Mouse (Mus musculus) adipocyte (in vitro differentiated cells): ENCODE measurements at regions not wholly inside any gene's neighbourhood (a gene's known extent, or its start where the extent isn't known, plus 50 kb on each side); places are given as distances from the start of the nearest gene placed in this dataset.
A peak's percentile ranks its signal among the peaks of the same experiment; 100 is the strongest.
"Not testable (repeated sequence)": the region's sequence is repeated elsewhere in the genome, so short reads cannot be mapped to it uniquely, and the experiment has no call there.

Experiments
- DNase-seq: peaks from one replicate; pipeline ENCODE4 v3.0.0-alpha.2; 2016; ENCODE audit warnings: low spot score

- no peak for DNase-seq
Measured at GRCm38 (mm10) chr7:39596403-39596802, 78.8 kb downstream of the Zfp619 start.

- no peak for DNase-seq
Measured at GRCm38 (mm10) chr7:39613767-39614166, 96.2 kb downstream of the Zfp619 start.

GRCm38 (mm10) chr7:39615092-39615491, 97.5 kb downstream of the Zfp619 start:
- DNase-seq = no peak

GRCm38 (mm10) chr7:39621796-39622195, 104.2 kb downstream of the Zfp619 start:
- no peak for DNase-seq

- no peak for DNase-seq
Measured at GRCm38 (mm10) chr7:39632836-39633235, 115.3 kb downstream of the Zfp619 start.

- DNase-seq = no peak
Measured at GRCm38 (mm10) chr7:39642333-39642732, 124.8 kb downstream of the Zfp619 start.

- no peak for DNase-seq
Measured at GRCm38 (mm10) chr7:39643323-39643722, 125.8 kb downstream of the Zfp619 start.

GRCm38 (mm10) chr7:39650483-39651102, 133.0 kb downstream of the Zfp619 start:
- DNase-seq = no peak

- no peak for DNase-seq
Measured at GRCm38 (mm10) chr7:39654563-39655286, 137.2 kb downstream of the Zfp619 start.

GRCm38 (mm10) chr7:39655287-39655652, 137.7 kb downstream of the Zfp619 start:
- not testable (repeated sequence) for DNase-seq

GRCm38 (mm10) chr7:39655709-39656397, 138.3 kb downstream of the Zfp619 start:
- DNase-seq = no peak

- no peak for DNase-seq
Measured at GRCm38 (mm10) chr7:39659597-39659996, 142.0 kb downstream of the Zfp619 start.

GRCm38 (mm10) chr7:39675124-39675846, 157.7 kb downstream of the Zfp619 start:
- no peak for DNase-seq

GRCm38 (mm10) chr7:39675847-39676238, 158.3 kb downstream of the Zfp619 start:
- no peak for DNase-seq

- DNase-seq = no peak
Measured at GRCm38 (mm10) chr7:39680411-39680810, 162.8 kb downstream of the Zfp619 start.

- DNase-seq = no peak
Measured at GRCm38 (mm10) chr7:39696589-39696988, 179.0 kb downstream of the Zfp619 start.

GRCm38 (mm10) chr7:39701506-39701905, 183.9 kb downstream of the Zfp619 start:
- DNase-seq = no peak

GRCm38 (mm10) chr7:39705118-39706095, 187.8 kb downstream of the Zfp619 start:
- no peak for DNase-seq

- no peak for DNase-seq
Measured at GRCm38 (mm10) chr7:39706606-39707005, 189.0 kb downstream of the Zfp619 start.

- DNase-seq = peak; percentile 13
Measured at GRCm38 (mm10) chr7:39716340-39717150, 199.0 kb downstream of the Zfp619 start.
